Mouse (Mus musculus) fat pad, adult 2 months (tissue): ENCODE measurements around the gene Atp5c1.

Experiments
- DNase-seq: peaks from one replicate; pipeline ENCODE4 v3.0.0-alpha.2; 2011; ENCODE audit warnings: low read depth, low spot score; ENCODE audit errors: extremely low read depth

Gene Atp5c1

DNA sequence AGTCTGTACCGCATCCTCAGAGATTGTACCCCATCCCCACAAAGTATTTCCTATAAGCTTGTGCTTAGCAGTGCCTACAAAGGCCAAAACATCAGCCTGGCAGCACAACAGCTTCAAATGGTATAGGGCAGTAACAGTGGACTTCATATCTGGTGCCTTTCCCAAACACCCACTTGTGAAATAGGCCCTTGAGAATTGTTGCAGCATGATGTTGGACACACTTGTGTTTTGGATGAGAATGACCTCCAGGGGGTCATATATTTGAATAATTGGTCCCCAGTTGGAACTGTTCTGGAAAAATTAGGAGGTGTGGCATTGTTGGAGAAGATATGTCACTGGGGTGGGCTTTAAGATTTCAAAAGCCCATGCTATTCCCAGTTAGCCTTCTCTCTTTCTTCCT lies 28.3 kb downstream of the Atp5c1 start:
- DNase-seq, result no peak

GRCm38 (mm10) chr2:10050878-10051277 lies 29.4 kb downstream of the Atp5c1 start:
- peak; percentile 52 for DNase-seq

DNA sequence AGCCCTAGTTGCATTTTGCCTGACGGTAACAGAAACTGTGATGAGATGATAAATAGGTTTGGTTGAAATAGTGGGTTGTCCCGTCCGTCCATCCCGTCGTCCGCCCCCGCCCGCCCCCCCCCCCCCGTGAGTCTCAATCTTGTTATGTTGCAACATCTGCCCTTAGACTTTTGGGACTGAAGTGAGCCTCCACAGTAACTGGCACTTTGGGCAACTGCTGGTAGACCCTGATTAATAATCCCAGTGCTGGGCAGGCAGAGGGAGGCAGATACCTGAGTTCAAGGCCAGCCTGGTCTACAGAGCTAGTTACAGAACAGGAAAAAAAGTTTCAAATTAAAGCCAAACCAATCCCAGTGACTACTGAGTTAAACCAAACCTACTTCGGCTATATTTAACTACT lies 30.9 kb downstream of the Atp5c1 start:
- DNase-seq, result no peak

DNA sequence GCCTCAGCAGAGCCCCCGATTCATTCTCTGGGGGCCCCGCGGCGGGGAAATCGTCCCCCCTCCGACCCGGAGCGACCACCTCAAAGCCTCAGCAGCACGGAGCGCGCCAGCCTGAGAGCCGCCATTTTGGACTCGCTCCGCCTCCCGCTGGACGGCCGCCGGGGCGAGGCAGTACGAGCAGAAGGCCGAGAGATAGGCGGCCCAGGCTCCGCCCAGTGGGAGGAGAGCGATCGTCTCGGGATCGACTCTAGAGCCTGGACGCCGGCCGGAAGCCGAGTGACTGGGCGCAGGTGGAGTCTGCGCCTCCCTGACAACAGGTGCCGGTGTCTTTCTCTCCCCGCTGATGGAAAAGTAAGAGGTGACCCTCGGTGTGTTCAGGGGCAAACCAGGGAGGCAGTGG lies 31.8 kb downstream of the Atp5c1 start, which contains the start of gene Taf3:
Gene Taf3 (minus strand): TSS at position 136 of the 400 bp plus-strand sequence.
- no peak for DNase-seq

DNA sequence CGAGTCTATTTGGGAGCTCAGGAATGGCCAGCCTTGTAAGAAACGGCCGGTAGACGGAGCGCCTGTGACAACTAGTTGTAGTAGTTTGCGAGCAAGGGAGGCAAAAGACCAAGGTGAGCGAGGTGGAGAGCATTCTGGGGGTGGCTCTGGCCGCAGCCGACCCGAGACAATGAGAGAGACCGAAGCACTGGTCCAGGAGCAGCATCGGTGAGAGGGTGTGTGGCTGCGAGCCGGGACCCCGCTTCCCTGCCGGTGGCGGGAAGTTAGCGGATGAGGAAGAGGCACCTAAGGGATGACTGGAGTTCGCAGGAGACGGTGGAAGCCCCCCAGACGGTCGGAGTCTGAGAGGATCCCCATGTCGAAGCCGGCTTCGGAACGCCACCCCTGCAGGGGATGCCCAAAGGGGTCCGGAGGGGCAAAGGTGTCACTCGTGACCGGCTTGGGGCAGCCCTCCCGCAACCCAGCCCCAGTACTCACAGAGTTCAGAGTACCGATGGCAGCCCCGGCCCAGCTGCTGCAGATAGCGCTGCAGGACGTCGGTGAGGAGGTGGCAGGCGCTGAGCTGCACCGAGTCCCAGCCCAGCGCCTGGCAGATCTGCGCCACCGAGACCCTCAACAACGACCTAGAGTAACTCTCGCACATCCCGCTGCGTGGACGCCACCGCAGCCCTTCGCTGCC lies 32.4 kb downstream of the Atp5c1 start:
- no peak for DNase-seq

GRCm38 (mm10) chr2:10034976-10035375 lies 45.3 kb downstream of the Atp5c1 start:
- no peak for DNase-seq

GRCm38 (mm10) chr2:10033684-10034083 lies 46.6 kb downstream of the Atp5c1 start:
- no peak for DNase-seq

DNA sequence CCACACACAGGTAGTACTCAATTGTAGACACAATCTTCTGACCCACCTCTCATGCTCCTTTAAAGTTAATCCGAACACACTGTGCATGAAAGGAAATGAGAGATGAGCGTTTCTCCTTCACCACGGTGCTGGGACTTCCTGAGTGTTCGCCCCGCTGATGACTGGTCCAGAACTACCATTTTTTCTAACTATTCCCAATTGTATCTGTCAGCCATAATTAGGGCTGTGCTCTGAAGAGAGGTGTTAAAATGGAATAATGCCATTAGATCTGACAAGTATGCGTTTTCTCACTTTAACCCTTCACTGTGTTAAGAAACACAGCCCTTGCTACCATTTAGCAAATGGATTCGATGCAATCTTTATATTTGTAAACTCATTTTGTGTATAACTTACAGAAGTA lies 50.6 kb downstream of the Atp5c1 start:
- DNase-seq, result no peak

GRCm38 (mm10) chr2:10024264-10024663 lies 56.0 kb downstream of the Atp5c1 start:
- DNase-seq, result no peak

- no peak for DNase-seq
These were observed 59.0 kb downstream of the Atp5c1 start for GRCm38 (mm10) chr2:10021296-10021695.

- no peak for DNase-seq
These were observed 65.2 kb downstream of the Atp5c1 start for GRCm38 (mm10) chr2:10014951-10015635.

DNA sequence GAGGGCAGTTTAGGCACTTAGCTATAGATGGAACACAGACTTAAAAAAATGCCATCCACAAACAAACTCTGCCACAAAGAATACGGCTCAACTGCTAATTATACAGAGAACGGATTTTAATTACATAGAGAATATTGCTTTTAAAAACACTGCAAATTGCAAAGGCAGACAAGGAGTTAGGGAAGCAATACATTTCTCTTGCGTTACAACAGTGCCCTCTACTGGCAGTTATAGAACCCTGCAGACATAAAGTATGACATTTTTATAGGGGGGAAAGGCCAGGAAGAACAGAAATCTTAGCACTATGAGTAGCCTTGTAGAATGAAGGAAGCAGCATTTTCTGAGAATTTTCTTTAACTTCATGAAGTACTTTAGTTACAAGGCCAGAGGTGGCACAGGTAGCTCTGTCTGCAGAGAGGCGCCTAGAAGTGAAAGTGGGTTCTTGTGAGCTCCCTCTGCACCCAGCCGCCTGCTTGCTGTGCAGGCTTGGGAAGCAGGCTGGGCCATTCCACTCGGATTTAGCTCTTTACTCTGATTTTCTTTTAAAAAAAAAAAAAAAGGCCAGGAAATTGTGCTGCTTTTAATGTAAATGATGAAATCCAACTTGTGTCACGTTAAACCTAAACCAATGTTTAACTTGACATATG lies 69.9 kb downstream of the Atp5c1 start:
- DNase-seq, result no peak

GRCm38 (mm10) chr2:10009671-10010254 lies 70.5 kb downstream of the Atp5c1 start:
- DNase-seq, result no peak

DNA sequence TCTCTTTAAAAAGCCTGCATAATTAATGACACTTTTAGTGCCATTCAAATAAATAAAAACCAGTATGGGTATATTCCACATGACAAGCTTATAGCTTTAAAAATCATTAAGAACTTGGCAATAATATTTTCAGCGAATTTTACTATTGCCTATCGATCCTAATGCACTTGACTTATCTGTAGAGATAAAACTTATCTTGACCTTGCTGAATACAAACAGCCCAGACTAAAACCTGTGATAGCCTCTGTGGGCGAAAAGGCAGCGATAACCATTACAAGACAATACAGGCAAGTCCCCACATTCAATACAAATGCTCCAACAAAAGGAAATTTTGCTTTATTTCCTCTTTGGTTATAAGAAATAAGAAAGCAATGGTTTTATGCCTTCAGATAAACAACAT lies 71.7 kb downstream of the Atp5c1 start:
- DNase-seq, result no peak
